Mouse (Mus musculus): ENCODE results near the gene Gm5089.
"Not testable (repeated sequence)": the region's sequence is repeated elsewhere in the genome, so short reads cannot be mapped to it uniquely, and the experiment has no call there.

Gene Gm5089

GRCm38 (mm10) chr14:122464351-122464762, 13.4 kb upstream of the Gm5089 start:
- no peak for DNase-seq (ENCODE audit: low read depth in 1 of 2, low spot score in 2 of 2)

GRCm38 (mm10) chr14:122463734-122464341, 12.9 kb upstream of the Gm5089 start:
- DNase-seq (ENCODE audit: low read depth in 1 of 2, low spot score in 2 of 2): not testable (repeated sequence)

- no peak for DNase-seq (ENCODE audit: low read depth in 1 of 2, low spot score in 2 of 2)
These were observed 12.3 kb upstream of the Gm5089 start for GRCm38 (mm10) chr14:122463080-122463691.

- DNase-seq (ENCODE audit: low read depth in 1 of 2, low spot score in 2 of 2): no peak
These were observed 11.8 kb upstream of the Gm5089 start for GRCm38 (mm10) chr14:122462689-122463079.

GRCm38 (mm10) chr14:122461966-122462365, 11.1 kb upstream of the Gm5089 start:
- no peak for DNase-seq (ENCODE audit: low read depth in 1 of 2, low spot score in 2 of 2)

- no peak for DNase-seq (ENCODE audit: low read depth in 1 of 2, low spot score in 2 of 2)
These were observed 10.6 kb upstream of the Gm5089 start for GRCm38 (mm10) chr14:122461500-122461899.

- DNase-seq (ENCODE audit: low read depth in 1 of 2, low spot score in 2 of 2): no peak
These were observed 9.3 kb upstream of the Gm5089 start for GRCm38 (mm10) chr14:122460226-122460625.

- DNase-seq (ENCODE audit: low read depth in 1 of 2, low spot score in 2 of 2): no peak
These were observed 8.9 kb upstream of the Gm5089 start for GRCm38 (mm10) chr14:122459776-122460175.

- DNase-seq (ENCODE audit: low read depth in 1 of 2, low spot score in 2 of 2): not testable (repeated sequence)
These were observed 8.4 kb upstream of the Gm5089 start for GRCm38 (mm10) chr14:122459332-122459731.

GRCm38 (mm10) chr14:122455562-122455958, 4.6 kb upstream of the Gm5089 start:
- no peak for DNase-seq (ENCODE audit: low read depth in 1 of 2, low spot score in 2 of 2)

GRCm38 (mm10) chr14:122454901-122455561, 4.1 kb upstream of the Gm5089 start:
- DNase-seq (ENCODE audit: low read depth in 1 of 2, low spot score in 2 of 2): no peak

- DNase-seq (ENCODE audit: low read depth in 1 of 2, low spot score in 2 of 2): no peak
These were observed 3.3 kb upstream of the Gm5089 start for GRCm38 (mm10) chr14:122453996-122454738.

GRCm38 (mm10) chr14:122453388-122453995, 2.6 kb upstream of the Gm5089 start:
- no peak for DNase-seq (ENCODE audit: low read depth in 1 of 2, low spot score in 2 of 2)

GRCm38 (mm10) chr14:122452701-122453387, 1.9 kb upstream of the Gm5089 start:
- no peak for DNase-seq (ENCODE audit: low read depth in 1 of 2, low spot score in 2 of 2)

GRCm38 (mm10) chr14:122451551-122452145, 733 bp upstream of the Gm5089 start:
- DNase-seq (ENCODE audit: low read depth in 1 of 2, low spot score in 2 of 2): no peak

- no peak for DNase-seq (ENCODE audit: low read depth in 1 of 2, low spot score in 2 of 2)
These were observed 1.1 kb downstream of the Gm5089 start for GRCm38 (mm10) chr14:122449601-122450495.

GRCm38 (mm10) chr14:122436850-122437249, 14.1 kb downstream of the Gm5089 start:
- DNase-seq (ENCODE audit: low read depth in 1 of 2, low spot score in 2 of 2): no peak

- no peak for DNase-seq (ENCODE audit: low read depth in 1 of 2, low spot score in 2 of 2)
These were observed 16.9 kb downstream of the Gm5089 start for GRCm38 (mm10) chr14:122434039-122434438.

GRCm38 (mm10) chr14:122432558-122432957, 18.4 kb downstream of the Gm5089 start:
- DNase-seq (ENCODE audit: low read depth in 1 of 2, low spot score in 2 of 2): no peak
